Mouse (Mus musculus) WW6 (cell line): ENCODE results near the gene Gpr142.

Experiments
- DNase-seq: peaks from one replicate; pipeline ENCODE4 v3.0.0-alpha.2; 2013; ENCODE audit warnings: low read depth, low spot score

Gene Gpr142

DNA sequence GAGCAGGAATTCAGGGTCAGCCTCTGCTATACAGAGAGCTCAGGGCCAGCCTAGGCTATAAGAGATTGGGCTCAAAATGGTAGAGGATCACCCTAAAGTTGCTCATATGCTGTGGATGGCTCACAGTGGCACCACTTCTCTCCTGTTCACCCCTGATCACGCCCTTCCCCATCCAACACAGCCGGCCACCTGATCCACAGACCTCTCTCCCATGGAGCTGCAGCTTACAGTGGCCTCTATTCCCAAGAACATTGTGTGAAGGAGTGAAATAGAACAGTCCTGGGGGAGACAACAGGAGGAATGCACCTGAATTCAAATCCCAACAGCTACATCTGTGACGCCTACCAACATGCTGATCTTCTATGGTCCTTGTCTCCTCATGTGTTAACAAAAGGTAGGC, at the start of gene Gpr142:
Gene Gpr142, plus strand, starts transcription at position 301 of the 400 bp plus-strand sequence.
- no peak for DNase-seq

DNA sequence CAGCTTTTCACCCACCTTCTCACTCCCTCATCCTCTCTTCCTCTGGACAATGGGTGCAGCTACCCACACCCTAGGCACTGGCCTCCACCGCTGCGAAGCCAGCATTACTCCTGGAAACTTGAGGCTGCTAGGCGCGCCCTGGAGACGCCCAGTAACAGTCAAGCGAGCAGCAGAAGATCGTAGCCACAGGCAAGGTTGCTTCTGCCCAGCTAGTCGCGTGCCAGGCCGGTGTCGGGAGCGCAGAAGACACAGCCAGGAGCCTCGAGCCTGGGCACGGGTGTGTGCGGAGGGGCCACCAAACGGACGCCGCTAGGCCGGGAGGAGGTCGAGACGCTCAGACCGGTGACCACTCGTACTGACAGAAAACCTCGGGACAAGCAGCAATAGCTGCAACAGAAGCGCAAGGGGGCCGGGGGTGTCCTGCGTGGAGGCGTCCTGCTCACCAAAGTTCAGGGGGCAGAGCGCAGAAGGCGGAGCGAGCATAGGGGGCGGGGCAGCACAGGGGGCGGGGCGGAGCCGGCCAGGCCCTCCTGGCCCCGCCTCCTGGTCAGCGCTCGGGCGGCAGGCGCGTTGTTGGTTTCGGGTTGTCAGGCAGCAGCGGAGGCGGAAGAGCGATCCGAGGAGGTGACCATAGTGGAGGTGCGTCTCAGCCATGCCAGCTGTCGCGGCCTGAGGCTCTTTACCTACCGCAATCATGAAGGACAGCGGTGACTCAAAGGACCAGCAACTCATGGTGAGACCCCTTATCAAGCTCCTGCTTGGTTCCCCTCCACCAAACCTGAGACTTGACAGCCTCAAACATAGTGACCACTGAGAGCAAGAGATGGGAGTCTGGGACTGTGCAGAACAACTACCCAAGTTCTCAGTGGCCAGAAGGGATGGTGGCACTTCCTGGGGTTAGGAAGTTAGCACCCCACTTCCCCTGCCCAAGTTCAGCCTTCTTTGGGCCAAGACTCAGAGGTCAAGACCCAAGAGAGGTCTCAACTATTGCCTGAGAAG, 33.6 kb upstream of the Gpr142 start, which contains the start of gene Kif19a:
Gene Kif19a, plus strand, starts transcription at position 569 of the 999 bp plus-strand sequence.
- DNase-seq, result no peak

- no peak for DNase-seq
Measured at GRCm38 (mm10) chr11:114769911-114770310, 28.8 kb upstream of the Gpr142 start.

DNA sequence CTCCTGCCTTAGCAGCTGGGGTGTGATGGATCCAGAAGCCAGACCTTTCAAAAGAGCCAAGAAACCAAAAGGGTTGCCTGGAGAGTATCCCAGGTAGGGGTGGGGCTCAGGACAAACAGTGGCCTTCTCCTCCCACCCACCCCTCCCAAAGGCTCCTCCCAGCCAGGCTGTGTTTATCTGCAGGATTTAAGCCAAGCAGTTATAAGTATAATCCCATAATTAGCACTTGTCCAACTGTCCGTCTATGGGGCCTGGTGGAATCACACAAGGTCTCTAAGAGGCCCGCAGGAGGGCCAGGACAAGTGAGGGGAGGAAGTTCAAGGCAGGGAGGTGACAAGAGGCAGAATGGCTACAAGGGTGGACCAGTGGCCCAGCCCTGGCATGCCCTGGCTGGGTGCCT, 26.8 kb upstream of the Gpr142 start:
- no peak for DNase-seq

DNA sequence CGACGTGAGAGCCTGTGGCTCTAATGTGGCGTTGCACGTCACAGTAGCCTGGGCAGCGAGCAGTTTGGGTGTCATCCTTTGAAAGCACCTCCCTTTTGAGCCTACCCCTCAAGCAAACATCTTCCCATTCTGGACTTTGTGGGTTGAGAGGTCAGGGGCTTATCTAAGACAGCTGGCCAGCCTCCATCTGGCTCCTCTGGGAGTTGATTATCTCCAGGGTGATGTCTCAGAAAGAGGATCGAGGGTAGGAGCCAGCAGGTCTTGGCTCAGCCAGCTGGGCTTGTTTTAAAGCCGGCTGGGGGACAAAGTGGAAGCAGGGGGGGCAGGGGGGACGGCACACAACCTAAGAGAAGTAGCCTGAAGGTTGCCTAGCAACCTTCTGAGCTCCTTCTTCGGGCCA, 18.6 kb upstream of the Gpr142 start:
- no peak for DNase-seq

GRCm38 (mm10) chr11:114785892-114786291, 12.8 kb upstream of the Gpr142 start:
- no peak for DNase-seq

- DNase-seq, result no peak
Measured at GRCm38 (mm10) chr11:114786326-114786725, 12.4 kb upstream of the Gpr142 start.

DNA sequence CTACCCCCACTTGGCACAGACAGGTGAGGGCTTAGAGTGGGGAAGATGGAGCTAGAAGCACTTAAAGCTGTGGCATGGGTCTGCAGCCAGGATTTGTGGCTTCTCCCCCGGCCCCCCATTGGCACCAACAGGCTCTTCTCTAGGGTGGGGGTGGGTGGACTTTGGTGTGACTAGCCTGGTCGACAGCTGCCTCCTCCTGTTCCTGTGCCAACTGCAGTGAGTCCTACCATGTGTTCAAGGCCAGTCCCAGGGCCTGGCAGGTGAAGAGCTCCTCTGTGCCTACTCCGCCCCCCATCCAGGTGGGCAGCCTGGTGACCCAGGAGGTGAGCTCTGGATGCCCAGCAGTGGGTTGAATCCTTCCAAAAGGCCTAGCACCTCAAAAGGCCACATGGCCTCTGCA, 11.1 kb upstream of the Gpr142 start:
- DNase-seq, result no peak

- DNase-seq, result no peak
Measured at GRCm38 (mm10) chr11:114789061-114789714, 9.5 kb upstream of the Gpr142 start.

DNA sequence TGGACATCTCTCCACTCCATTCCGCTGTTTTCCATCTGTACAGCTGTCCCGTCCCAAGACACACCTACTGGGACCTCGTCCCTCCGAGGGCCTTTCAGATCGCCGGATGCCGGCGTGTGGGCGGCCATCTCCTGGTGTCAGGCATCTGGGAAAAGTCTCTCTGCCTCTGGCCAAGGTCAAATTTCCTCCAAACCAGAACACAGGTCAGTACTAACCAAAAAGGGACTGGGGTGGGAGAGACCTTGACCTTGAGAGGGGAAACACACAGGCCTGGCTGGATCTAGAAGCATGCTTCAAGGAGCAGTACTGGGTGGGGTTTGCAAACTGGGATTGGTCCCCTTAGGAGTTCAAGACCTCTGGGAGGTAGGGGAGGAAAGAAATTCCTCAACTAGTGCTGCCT, 9.0 kb upstream of the Gpr142 start:
- no peak for DNase-seq

- no peak for DNase-seq
Measured at GRCm38 (mm10) chr11:114790171-114790570, 8.6 kb upstream of the Gpr142 start.

- DNase-seq, result no peak
Measured at GRCm38 (mm10) chr11:114790841-114791240, 7.9 kb upstream of the Gpr142 start.

- no peak for DNase-seq
Measured at GRCm38 (mm10) chr11:114791351-114791889, 7.3 kb upstream of the Gpr142 start.

DNA sequence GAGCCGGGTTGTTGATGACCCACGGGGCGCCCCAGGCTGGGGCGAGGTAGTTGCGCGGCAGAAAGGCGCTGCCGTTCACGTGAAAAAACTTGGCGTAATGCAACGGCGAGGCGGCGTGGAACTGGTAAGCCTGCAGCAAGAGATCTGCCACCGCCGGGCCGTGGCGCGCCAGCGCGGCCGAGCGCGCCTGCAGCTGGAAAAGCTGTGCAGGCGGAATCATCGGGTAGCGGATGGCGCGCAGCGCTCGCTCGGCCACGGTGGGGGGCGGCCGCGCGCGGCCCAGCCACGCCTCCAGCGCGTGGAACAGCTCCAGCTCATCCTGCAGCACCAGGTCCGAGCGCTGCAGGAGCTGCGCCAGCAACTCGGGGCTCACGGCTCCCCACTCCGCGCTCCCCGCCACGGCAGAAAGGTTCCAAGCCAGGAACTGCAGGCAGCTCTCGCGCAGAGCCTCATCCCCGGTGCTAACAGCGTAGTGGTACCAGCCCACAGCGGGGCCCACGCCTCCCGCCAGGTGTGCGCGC, 6.8 kb upstream of the Gpr142 start:
- DNase-seq, result no peak

- DNase-seq, result no peak
Measured at GRCm38 (mm10) chr11:114792931-114793494, 5.7 kb upstream of the Gpr142 start.

DNA sequence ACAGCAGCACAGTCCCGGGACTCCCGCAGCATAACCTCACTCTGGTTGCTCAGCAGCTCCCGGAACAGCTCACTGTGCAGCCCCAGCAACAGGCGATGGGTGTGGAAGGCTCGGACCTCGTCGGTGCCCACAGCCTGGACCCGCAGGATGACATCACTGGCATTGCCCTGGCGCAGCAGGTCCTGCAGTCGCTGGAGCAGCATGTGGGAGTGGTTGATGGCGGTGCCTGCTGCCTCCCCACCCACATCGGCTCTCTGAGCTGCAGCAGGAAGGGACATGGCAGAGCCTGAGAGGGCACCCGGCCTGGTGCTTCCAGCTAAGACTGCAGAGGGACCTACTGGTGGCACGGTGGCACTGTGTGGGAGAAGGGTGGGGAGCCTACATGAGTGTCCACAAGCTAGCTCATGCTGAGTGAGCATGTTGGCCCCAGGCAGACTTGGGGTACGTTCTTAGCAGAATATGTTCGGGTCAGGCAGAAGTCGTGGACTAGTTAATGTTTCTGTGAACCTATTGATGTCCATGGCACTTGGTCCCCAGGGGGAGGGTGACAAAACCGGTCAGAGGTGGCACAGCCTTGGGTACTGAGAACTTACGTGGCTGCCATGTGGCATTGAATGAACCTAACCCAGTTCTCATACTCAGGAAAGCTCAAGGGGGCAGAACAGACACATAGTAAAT, 4.7 kb upstream of the Gpr142 start:
- DNase-seq, result no peak

GRCm38 (mm10) chr11:114794691-114795090, 4.0 kb upstream of the Gpr142 start:
- DNase-seq, result no peak

- no peak for DNase-seq
Measured at GRCm38 (mm10) chr11:114795231-114795746, 3.4 kb upstream of the Gpr142 start.

DNA sequence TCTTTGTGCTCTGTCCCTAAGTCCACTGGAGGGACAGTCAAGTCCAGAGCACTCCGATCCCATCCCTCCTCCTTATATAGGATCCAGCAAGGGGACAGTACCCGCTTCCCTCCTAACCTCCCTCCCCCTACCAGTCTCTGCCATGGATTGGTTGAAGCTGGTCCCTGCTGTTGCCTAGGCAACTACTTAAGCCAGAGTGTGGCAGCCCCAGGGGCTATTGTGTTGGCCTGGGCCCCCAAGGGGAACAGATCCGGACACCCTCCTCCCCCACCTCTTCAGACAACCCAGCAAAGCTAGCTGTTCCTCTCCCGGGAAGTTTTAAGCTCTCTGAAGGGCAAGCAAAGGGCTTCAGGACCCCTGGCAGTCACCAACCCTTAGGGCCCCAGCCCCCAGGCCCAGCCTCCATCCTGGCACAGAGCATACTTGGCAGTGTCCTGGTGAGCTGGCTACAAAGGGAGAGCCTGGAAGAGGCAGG, 2.8 kb upstream of the Gpr142 start, which contains the start of gene Btbd17:
Gene Btbd17, minus strand, starts transcription at position 98 of the 475 bp plus-strand sequence.
- no peak for DNase-seq

- DNase-seq, result no peak
Measured at GRCm38 (mm10) chr11:114797176-114797575, 1.5 kb upstream of the Gpr142 start.

- DNase-seq, result no peak
Measured at GRCm38 (mm10) chr11:114797981-114798380, 743 bp upstream of the Gpr142 start.
